ENCODE assay signal across 22 mouse cellular contexts in genomic region chr3:33416922-33417321, GRCm38 (mm10).
DNase-seq lines count a peak whose midpoint lies in the region; ATAC-seq lines count a peak whose summit lies in the region.
"Had no signal": no experiment of that assay in that cellular context is flagged by ENCODE, and none has a peak within 500 bp of the region (broad histone marks: within the 10 kb centered on the region; RNA-seq: fewer than 3 reads in every experiment).

No protein-coding gene starts in this region.

- DNase-seq in frontal cortex, postnatal 14 days (ENCODE audit: low spot score in 2 of 2) = no peak
- DNase-seq in midbrain, embryonic 11.5 days (ENCODE audit: low spot score, missing footprints) = no peak
- peak; percentile 50 for DNase-seq in brain, adult 2 months (ENCODE audit: low read depth, low spot score)
- DNase-seq: adrenal gland, adult 2 months; adrenal gland, postnatal 14 days; B cell, adult 2 months; cerebellum, adult 18-20 months; cerebellum, adult 9-10 months; cerebellum, postnatal 14 days; gastrocnemius, postnatal 25 days; heart, adult 2 months had no signal

- H3K36me3 ChIP-seq in midbrain, embryonic 11.5 days (ENCODE audit: control insufficient read depth, insufficient read depth, low read length) = no peaks in the 10 kb centered on the region
- H3K36me3 ChIP-seq in midbrain, embryonic 13.5 days = no peaks in the 10 kb centered on the region
- H3K36me3 ChIP-seq in midbrain, embryonic 16.5 days (ENCODE audit: control insufficient read depth, insufficient read depth, low read length) = no peaks in the 10 kb centered on the region
- H3K36me3 ChIP-seq: embryonic facial prominence, embryonic 12.5 days; hindbrain, embryonic 12.5 days; hindbrain, embryonic 15.5 days had no signal

- H3K27ac ChIP-seq in midbrain, embryonic 11.5 days (ENCODE audit: low read depth, low read length) = no peak overlapping the region
- H3K27ac ChIP-seq in midbrain, embryonic 13.5 days = no peak overlapping the region
- H3K27ac ChIP-seq in midbrain, embryonic 16.5 days (ENCODE audit: low read length) = no peak overlapping the region
- H3K27ac ChIP-seq: embryonic facial prominence, embryonic 12.5 days; forebrain, embryonic 13.5 days; heart, adult 2 months; hindbrain, embryonic 12.5 days; hindbrain, embryonic 15.5 days had no signal

- H3K9me3 ChIP-seq in midbrain, embryonic 11.5 days (ENCODE audit: control insufficient read depth, low read length) = no peaks in the 10 kb centered on the region
- H3K9me3 ChIP-seq in midbrain, embryonic 13.5 days = no peaks in the 10 kb centered on the region
- H3K9me3 ChIP-seq in midbrain, embryonic 16.5 days (replicated peaks; ENCODE audit: control insufficient read depth, low read length, poor library complexity, severe bottlenecking) = no peaks in the 10 kb centered on the region
- H3K9me3 ChIP-seq: embryonic facial prominence, embryonic 12.5 days; forebrain, embryonic 13.5 days; hindbrain, embryonic 12.5 days; hindbrain, embryonic 15.5 days had no signal

- H3K4me1 ChIP-seq in midbrain, embryonic 11.5 days (ENCODE audit: control insufficient read depth, insufficient read depth, low read length) = no peaks in the 10 kb centered on the region
- peaks cover 4% of the 10 kb centered on the region; the same call in 1 of the 2 replicates for H3K4me1 ChIP-seq in midbrain, embryonic 13.5 days (replicated peaks)
- no peaks in the 10 kb centered on the region for H3K4me1 ChIP-seq in midbrain, embryonic 16.5 days (ENCODE audit: control insufficient read depth, insufficient read depth, low read length)
- H3K4me1 ChIP-seq: embryonic facial prominence, embryonic 12.5 days; forebrain, embryonic 13.5 days; hindbrain, embryonic 12.5 days; hindbrain, embryonic 15.5 days had no signal

- H3K9ac ChIP-seq in midbrain, embryonic 11.5 days (ENCODE audit: low read length) = no peak overlapping the region
- H3K9ac ChIP-seq in midbrain, embryonic 13.5 days (replicated peaks) = no peak overlapping the region
- no peak overlapping the region for H3K9ac ChIP-seq in midbrain, embryonic 16.5 days (ENCODE audit: low read depth, low read length)
- H3K9ac ChIP-seq: embryonic facial prominence, embryonic 12.5 days; forebrain, embryonic 13.5 days; hindbrain, embryonic 12.5 days; hindbrain, embryonic 15.5 days had no signal

- WGBS in midbrain, embryonic 11.5 days = 56% methylated on average over 3 of the region's 3 CpGs
- WGBS in midbrain, embryonic 13.5 days = 52% methylated on average over 3 of the region's 3 CpGs
- WGBS in midbrain, embryonic 16.5 days = 42% methylated on average over 3 of the region's 3 CpGs

- no peak overlapping the region for H3K4me2 ChIP-seq in midbrain, embryonic 11.5 days
- H3K4me2 ChIP-seq in midbrain, embryonic 13.5 days (replicated peaks) = no peak overlapping the region
- no peak overlapping the region for H3K4me2 ChIP-seq in midbrain, embryonic 16.5 days (ENCODE audit: low read length)
- H3K4me2 ChIP-seq: embryonic facial prominence, embryonic 12.5 days; forebrain, embryonic 13.5 days; heart, embryonic 11.5 days; hindbrain, embryonic 12.5 days; hindbrain, embryonic 15.5 days had no signal

- H3K4me3 ChIP-seq in midbrain, embryonic 11.5 days (ENCODE audit: low read depth, low read length) = no peak overlapping the region
- no peak overlapping the region for H3K4me3 ChIP-seq in midbrain, embryonic 13.5 days (replicated peaks)
- no peak overlapping the region for H3K4me3 ChIP-seq in midbrain, embryonic 16.5 days (ENCODE audit: low read depth, low read length)
- H3K4me3 ChIP-seq: embryonic facial prominence, embryonic 12.5 days; erythroblast, embryonic 14.5 days; forebrain, embryonic 13.5 days; heart, adult 2 months; hindbrain, embryonic 12.5 days; hindbrain, embryonic 15.5 days had no signal

- no peaks in the 10 kb centered on the region for H3K27me3 ChIP-seq in midbrain, embryonic 11.5 days (ENCODE audit: control insufficient read depth, insufficient read depth, low read length)
- no peaks in the 10 kb centered on the region for H3K27me3 ChIP-seq in midbrain, embryonic 13.5 days
- H3K27me3 ChIP-seq in midbrain, embryonic 16.5 days (ENCODE audit: control insufficient read depth, insufficient read depth, low read depth, low read length) = no peaks in the 10 kb centered on the region
- H3K27me3 ChIP-seq: embryonic facial prominence, embryonic 12.5 days; forebrain, embryonic 13.5 days; hindbrain, embryonic 12.5 days; hindbrain, embryonic 15.5 days had no signal

- ATAC-seq in frontal cortex, adult (ENCODE audit: low TSS enrichment) = peak; percentile 62; the same call in 1 of the 2 replicates
- ATAC-seq in midbrain, embryonic 11.5 days (ENCODE audit: low FRiP score) = 0 out of 2 replicates have a peak, but pooled peaks have one; percentile 33
- ATAC-seq in midbrain, embryonic 13.5 days = no peak
- ATAC-seq in midbrain, embryonic 16.5 days = peak; percentile 72; the same call in 1 of the 2 replicates
- ATAC-seq in CD4-positive, CD25-positive, alpha-beta regulatory T cell, adult 4 months = no peak
- ATAC-seq: forebrain, embryonic 13.5 days; forebrain, embryonic 16.5 days had no signal

Comparison
In these comparisons a context has a peak if more than half of its experiments do, and no peak if none do; other contexts are left out.
1. ATAC-seq: peak in frontal cortex, adult (single experiment), midbrain, embryonic 11.5 days (single experiment) and midbrain, embryonic 16.5 days (single experiment); none in midbrain, embryonic 13.5 days (single experiment) and CD4-positive, CD25-positive, alpha-beta regulatory T cell, adult 4 months (single experiment).